Mouse (Mus musculus): ENCODE measurements around the gene Apbb1.

DNA sequence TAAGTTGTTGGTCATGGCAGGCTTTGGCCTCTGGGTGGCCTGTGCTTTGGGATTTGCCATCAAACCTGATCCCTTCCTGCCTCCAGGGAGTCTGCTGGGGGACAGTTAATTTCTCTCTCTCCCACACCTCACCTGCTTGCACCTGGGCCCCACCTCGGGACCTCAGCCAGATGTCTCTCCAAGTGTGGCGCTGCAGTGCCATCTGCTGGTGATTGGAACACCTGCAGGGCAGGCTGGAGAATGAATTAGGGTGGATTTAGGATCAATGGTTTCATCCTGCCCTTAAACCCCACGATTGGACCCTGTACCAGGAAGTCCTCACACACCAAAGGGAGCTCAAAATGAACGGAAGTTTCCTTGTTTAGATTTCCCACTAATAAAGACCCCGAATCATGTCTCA is 66.3 kb downstream of the Apbb1 start:
- TF ChIP-seq POLR2A (IDR thresholded peaks at IDR 0.05; ENCODE audit: borderline replicate concordance, low read depth, low read length) (no peak), CTCF (IDR thresholded peaks at IDR 0.05; ENCODE audit: low read depth, low read length) (peak; percentile 94)
